Mouse (Mus musculus) CD4-positive naive resting alpha-beta T cell, adult 76 days (primary cell): ENCODE data around the gene Bcr. TPM values are rescaled to one million over a fixed set of nuclear protein-coding genes. Genes with fewer than 3 reads are reported as not detected.

Source experiments
- total RNA-seq: library from RNA; stranded (reverse); gene quantifications from one replicate; pipeline ENCODE4 v1.2.4, GENCODE M21; 2023

Bcr gene
- total RNA-seq = 26.6 TPM

DNA sequence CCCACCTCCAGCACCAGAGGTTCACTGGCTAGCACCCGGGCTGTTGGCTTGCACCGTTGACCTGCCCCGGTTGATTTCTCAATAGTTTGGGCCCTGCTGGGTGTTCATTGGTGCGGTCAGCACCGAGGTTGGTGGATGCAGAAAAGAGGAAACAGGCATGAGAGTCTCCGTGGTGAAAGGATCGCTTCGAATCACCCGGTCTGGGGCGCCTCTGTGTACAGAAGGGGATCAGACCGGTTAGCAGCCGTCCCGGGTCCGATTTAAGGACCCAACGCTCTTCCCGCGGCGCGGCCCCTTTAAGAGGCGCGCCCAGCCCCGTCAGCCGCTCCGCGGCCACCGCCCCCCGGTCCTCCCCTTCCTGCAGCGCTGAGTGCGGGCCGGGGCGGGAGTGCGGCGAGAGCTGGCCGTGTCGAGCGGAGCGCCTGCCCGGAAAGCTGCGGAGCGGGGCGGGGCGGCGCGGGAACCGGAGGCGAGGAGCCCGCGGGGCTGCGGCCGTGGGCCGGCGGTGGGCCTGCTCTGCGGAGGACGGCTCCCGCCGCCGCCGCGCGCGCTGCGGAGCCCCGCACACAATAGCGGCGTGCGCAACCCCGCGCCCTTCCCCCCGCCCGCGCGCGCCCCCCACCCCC lies at the start of gene Bcr:
Bcr (plus strand) TSS at position 376 of the 626 bp plus-strand sequence.

DNA sequence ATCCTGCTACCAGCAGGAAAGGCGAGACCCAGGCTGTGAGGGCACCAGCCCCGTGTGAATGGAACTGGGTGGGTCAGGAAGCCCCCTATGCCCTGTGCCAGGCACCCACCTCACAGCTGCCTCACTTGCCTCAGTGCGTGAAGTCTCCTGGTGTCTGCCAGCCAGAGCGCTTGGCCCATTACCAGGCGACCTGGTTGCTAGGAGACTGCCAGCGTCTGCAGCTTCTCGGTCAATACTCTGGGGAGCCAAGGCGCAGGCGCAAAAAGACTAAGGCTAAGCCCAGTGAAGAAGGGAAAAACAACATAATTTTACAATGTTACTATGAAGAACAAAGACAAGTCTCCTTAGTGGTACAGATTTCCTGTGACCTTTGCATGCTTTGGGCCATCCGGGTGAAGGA lies 28.0 kb upstream of the Bcr start, which contains the start of gene Rsph14:
Rsph14 (minus strand) TSS at position 192 of the 400 bp plus-strand sequence.

DNA sequence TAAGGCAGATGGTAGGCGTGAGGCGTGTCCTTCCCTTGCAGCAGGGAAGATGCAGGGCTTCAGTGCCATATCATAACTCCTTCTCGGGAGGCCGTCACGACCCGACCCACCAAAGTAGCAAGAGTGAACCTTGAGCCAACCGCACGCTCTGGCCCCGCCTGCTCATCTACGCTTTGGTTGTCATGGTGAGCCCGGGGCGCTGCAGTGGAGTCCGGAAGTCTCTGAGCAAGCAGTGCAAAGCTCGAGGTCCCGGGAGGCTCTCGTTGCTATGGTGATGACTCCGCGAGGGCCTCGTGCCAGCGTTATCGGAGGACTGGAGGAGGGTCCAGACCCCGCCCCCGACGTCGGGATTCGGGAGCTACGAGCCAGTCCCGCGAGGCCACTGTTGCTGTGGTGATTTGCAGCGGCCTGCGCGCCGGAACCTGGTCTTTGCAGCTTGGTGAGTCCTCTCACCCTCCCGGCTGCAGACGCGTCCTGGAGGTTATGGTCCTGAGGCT lies 23.5 kb upstream of the Bcr start, which contains the start of gene Rab36:
Rab36 (plus strand) TSS at position 176 of the 497 bp plus-strand sequence.

DNA sequence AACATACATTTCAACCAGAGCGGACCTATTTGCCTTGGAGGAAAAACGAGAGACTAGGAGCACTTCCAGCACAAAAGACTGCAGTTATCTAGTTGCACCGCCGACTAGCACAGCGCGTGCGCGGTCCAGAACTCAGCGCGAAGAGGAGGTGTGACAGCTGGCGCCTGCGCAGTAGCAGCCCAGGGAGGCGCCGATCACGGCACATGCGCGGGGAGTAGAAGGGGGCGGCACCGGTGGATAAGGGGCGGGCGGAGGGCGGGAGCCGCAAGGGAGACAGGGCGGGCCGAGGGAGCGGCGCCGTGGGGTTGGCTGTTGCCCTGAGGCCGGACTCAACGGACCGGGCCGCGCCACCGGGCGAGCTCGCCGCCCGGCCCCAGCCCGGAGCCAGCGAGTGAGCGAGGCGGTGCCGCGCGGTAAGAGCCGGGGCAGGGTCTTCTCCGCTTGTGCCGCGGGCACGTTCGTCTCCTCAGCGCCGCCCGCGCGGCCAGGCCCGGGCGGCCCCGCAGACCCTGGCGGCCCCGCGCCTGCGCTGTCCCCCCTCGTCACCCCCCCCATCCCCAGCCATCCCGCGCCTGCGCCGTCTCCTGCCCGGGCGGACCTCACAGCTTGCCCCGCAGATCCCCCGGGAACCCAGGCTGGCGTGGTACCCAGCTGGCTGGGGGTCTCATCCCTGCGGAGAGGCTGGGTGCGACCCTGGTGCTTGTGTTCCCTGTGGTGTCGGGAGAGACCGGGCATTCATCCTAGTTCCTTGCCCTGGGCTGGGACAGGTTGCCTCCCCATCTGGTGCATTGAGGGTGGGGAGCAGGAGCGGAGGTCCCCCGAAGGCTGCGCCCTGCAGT lies 151.6 kb downstream of the Bcr start, which contains the start of gene Specc1l:
Specc1l (plus strand) TSS at position 267 of the 839 bp plus-strand sequence.

Other genes with a start within 250 kb of the Bcr start
- 1.00 TPM for gene Gnaz, start 93.4 kb upstream of the Bcr start, total RNA-seq
- not detected for gene Rsph14, start 28.0 kb upstream of the Bcr start, total RNA-seq
- 1.2 TPM for gene Rab36, start 23.5 kb upstream of the Bcr start, total RNA-seq
- gene Specc1l, start 151.5 kb downstream of the Bcr start, total RNA-seq = 86.4 TPM